Mouse (Mus musculus) liver, postnatal 0 days (tissue): ENCODE measurements around the gene Gm45713. TPM values are rescaled to one million over a fixed set of nuclear protein-coding genes. Genes with fewer than 3 reads are reported as not detected.

ENCODE experiments used
- ATAC-seq: fragments of 200-750 bp; cut with Nextera tagmentation; 2 replicates; pipeline ENCODE4 v1.8.0; 2017; ENCODE audit warnings: mild to moderate bottlenecking, moderate library complexity
- DNase-seq: peaks from one replicate; pipeline ENCODE4 v3.0.0-alpha.2; 2016
- H3K27ac ChIP-seq: fragments of 300-500 bp; sonication (generic); 2 replicates; pipeline ENCODE4 v1.5.1; 2014; ENCODE audit warnings: antibody characterized with exemption, moderate library complexity, mild to moderate bottlenecking, low read depth
- H3K27me3 ChIP-seq: fragments of 300-500 bp; sonication (generic); 2 replicates; pipeline ENCODE4 v1.6.1; 2014; ENCODE audit warnings: low read length, control low read depth, mixed read lengths; ENCODE audit not compliant: insufficient read depth
- H3K36me3 ChIP-seq: fragments of 300-500 bp; sonication (generic); replicated peaks from 2 replicates; pipeline ENCODE4 v1.6.1; 2014; ENCODE audit warnings: mild to moderate bottlenecking, control low read depth, low read length, moderate library complexity, mixed read lengths; ENCODE audit not compliant: insufficient read depth
- H3K4me1 ChIP-seq: fragments of 300-500 bp; sonication (generic); 2 replicates; pipeline ENCODE4 v1.6.1; 2014; ENCODE audit warnings: antibody characterized with exemption, mild to moderate bottlenecking, control low read depth; ENCODE audit not compliant: insufficient read depth
- H3K4me2 ChIP-seq: fragments of 300-500 bp; sonication (generic); 2 replicates; pipeline ENCODE4 v1.6.1; 2014; ENCODE audit warnings: low read depth, mild to moderate bottlenecking, low read length, moderate library complexity, mixed read lengths
- H3K4me3 ChIP-seq: fragments of 300-500 bp; sonication (generic); 2 replicates; pipeline ENCODE4 v1.5.1; 2014; ENCODE audit warnings: low read depth, low read length
- H3K9ac ChIP-seq: fragments of 300-500 bp; sonication (generic); replicated peaks from 2 replicates; pipeline ENCODE4 v1.6.1; 2014; ENCODE audit warnings: mild to moderate bottlenecking, moderate library complexity
- H3K9me3 ChIP-seq: fragments of 300-500 bp; sonication (generic); 2 replicates; pipeline ENCODE4 v1.6.1; 2016; ENCODE audit warnings: mild to moderate bottlenecking, control low read depth, low read length, mixed read lengths
- CTCF ChIP-seq: sonication (generic); IDR thresholded peaks from 2 replicates; pipeline ENCODE4 v1.5.1; 2016; ENCODE audit warnings: antibody characterized with exemption, low read depth
- EP300 ChIP-seq: IDR thresholded peaks from 2 replicates; pipeline ENCODE4 v1.6.1; 2016; ENCODE audit warnings: antibody characterized with exemption, low read depth, mild to moderate bottlenecking
- WGBS: fragments of 180-500 bp; shearing (Covaris S2); extraction: QIAGEN DNeasy Blood & Tissue Kit; methylation state at CpG from one replicate; pipeline ENCODE4 v1.1.7; 2014; ENCODE audit not compliant: insufficient replicate concordance; 5-methylcytosine and 5-hydroxymethylcytosine counted together
- polyA plus RNA-seq: library from polyadenylated mRNA; unstranded; fragments of >200 nt; fragmentation: Nextera tagmentation; extraction: Ambion mirVana; gene quantifications from 2 replicates; pipeline ENCODE4 v1.2.1, GENCODE M21; 2015

The Gm45713 gene
- polyA plus RNA-seq, 1 experiment from 2014 or later, result 0.70 TPM

DNA sequence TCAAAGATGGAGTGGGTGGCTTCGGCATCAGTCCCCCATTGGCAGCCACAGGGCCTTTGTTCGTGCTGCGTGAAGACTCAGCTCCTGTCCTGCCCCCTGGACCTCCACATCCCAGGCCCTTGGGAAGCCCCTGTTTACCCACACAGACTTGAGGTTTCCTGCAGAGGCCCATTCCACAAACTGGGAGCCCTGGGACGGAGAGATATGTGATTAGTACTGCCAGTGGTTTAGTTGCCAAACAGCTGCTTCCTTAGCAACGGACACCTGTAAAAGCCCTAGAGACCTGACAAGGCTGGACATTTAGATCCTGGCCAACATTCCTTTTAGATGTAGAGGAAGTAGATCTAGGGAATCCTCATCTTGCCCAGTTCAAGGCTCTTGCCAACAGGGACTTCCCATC is 5.9 kb upstream of the Gm45713 start:
- Histone ChIP-seq H3K27me3 (no peaks in the 10 kb centered on the region), H3K4me3 (no peak overlapping the region), H3K4me1 (peaks cover 10% of the 10 kb centered on the region), H3K9me3 (no peaks in the 10 kb centered on the region), H3K4me2 (no peak overlapping the region), H3K9ac (no peak overlapping the region), H3K27ac (no peak overlapping the region), H3K36me3 (peaks cover 42% of the 10 kb centered on the region)
- WGBS, result 81% methylated on average over 5 of the region's 5 CpGs
- no peak for DNase-seq
- no peak for ATAC-seq
- TF ChIP-seq EP300 (no peak), CTCF (no peak)

DNA sequence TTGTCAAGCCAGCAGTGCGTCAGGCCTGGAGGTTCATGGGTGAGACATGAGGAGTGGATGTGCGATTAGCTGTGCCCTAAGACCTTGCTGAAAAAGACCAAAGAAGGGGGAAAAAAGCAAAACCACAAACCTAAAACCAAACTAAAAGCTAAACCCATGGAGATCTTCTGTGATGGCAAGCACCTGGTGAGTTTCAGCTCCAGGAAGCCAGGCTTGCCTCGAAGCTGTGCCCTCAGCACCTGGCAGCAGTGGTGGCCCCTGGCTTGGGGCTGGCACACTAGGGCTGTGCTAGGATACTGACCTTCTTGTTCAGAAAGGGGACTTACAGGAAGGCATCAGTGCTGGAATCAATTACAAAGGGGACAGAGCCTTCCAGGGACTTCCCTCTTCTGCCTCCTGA is 5.3 kb upstream of the Gm45713 start:
- Histone ChIP-seq H3K9me3 (no peaks in the 10 kb centered on the region), H3K27me3 (no peaks in the 10 kb centered on the region), H3K4me1 (peaks cover 14% of the 10 kb centered on the region), H3K4me3 (no peak overlapping the region), H3K36me3 (peaks cover 38% of the 10 kb centered on the region), H3K27ac (no peak overlapping the region), H3K4me2 (no peak overlapping the region), H3K9ac (no peak overlapping the region)
- no peak for ATAC-seq
- DNase-seq, result no peak
- WGBS, result 76% methylated on average over 3 of the region's 3 CpGs
- TF ChIP-seq CTCF, result no peak
- no peak for TF ChIP-seq EP300

DNA sequence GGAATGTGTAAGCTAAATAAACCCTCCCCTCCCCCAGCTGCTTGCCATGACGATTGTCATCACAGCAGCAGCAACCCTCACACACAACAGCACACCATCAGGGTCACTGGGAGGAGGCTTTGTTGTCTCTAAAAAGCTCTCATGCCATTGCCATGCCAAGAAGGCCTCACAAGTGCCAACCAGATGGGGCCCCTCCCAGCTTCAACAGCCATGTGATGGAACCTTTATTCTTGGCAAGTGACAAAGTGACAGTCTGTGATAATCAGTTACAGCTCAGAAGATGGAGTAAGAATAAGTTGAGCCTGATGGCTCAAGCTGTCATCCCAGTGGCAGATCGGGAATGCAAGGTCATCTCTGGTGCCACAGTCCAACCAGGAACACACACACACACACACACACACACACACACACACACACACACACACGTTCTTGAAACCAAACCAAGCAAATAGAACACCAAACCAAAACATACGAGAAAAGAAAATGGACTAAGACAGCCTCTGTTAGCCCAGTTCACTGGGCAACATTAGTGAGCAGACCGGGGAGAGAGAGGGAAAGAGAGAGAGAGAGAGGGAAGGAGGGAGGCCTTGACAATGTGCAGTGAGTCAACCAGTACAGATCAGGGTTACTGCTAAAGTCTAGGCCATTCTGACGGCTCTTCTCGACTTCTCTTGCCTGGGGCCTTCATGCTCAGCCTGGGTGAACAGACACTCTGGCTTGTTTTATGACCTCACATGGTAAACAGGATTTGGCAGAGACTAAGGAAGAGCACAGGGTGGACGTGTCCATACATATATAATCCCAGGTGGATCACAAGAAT is 4.1 kb upstream of the Gm45713 start:
- no peak for DNase-seq
- H3K36me3 ChIP-seq, result peaks cover 27% of the 10 kb centered on the region
- no peak overlapping the region for H3K4me2 ChIP-seq
- peaks cover 20% of the 10 kb centered on the region for H3K4me1 ChIP-seq
- no peak overlapping the region for H3K4me3 ChIP-seq
- no peak overlapping the region for H3K27ac ChIP-seq
- 61% methylated on average over 8 of the region's 8 CpGs for WGBS
- no peak for ATAC-seq
- TF ChIP-seq CTCF, result no peak
- TF ChIP-seq EP300, result no peak
- H3K9ac ChIP-seq, result no peak overlapping the region
- H3K9me3 ChIP-seq, result no peaks in the 10 kb centered on the region
- no peaks in the 10 kb centered on the region for H3K27me3 ChIP-seq

DNA sequence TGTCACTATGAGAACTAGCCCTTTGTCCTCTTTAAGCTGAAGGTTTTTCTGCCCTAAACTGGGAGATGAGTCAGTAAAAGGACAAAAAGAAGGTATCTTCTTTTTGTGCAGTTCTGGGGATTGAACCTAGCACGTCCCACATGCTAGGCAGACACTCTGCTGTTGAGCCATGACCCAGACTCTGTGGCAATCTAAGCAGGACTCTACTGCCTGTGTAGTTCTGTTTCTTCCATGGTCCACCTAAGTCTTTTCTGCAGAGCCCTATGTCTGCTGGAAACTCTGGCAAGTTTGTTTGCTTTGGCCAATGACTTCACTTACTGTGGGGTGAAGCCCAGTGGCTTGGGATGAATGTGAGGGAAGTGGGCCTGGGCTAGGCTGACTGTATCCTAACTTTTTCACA is 2.4 kb upstream of the Gm45713 start:
- peaks cover 11% of the 10 kb centered on the region; the same call in 1 of the 2 replicates for H3K36me3 ChIP-seq
- no peak overlapping the region for H3K4me2 ChIP-seq
- H3K4me1 ChIP-seq, result peaks cover 23% of the 10 kb centered on the region
- H3K9me3 ChIP-seq, result no peaks in the 10 kb centered on the region
- H3K4me3 ChIP-seq, result no peak overlapping the region
- no peak for ATAC-seq
- H3K27ac ChIP-seq, result no peak overlapping the region
- WGBS, result 48% methylated on average over 1 of the region's 1 CpGs
- DNase-seq, result no peak
- H3K9ac ChIP-seq, result no peak overlapping the region
- H3K27me3 ChIP-seq, result no peaks in the 10 kb centered on the region
- TF ChIP-seq CTCF (no peak), EP300 (no peak)

- Histone ChIP-seq H3K4me3 (no peak overlapping the region), H3K27ac (peak overlapping the region; percentile 45), H3K27me3 (no peaks in the 10 kb centered on the region), H3K9ac (no peak overlapping the region), H3K4me1 (peaks cover 23% of the 10 kb centered on the region), H3K36me3 (peaks cover 9% of the 10 kb centered on the region; the same call in 1 of the 2 replicates), H3K9me3 (no peaks in the 10 kb centered on the region), H3K4me2 (0 out of 2 replicates have a peak overlapping the region, but pooled peaks have one; percentile 30)
- WGBS, result 30% methylated on average over 12 of the region's 12 CpGs
- TF ChIP-seq CTCF, result no peak
- TF ChIP-seq EP300, result peak; percentile 64
- peak; percentile 49 for ATAC-seq
- no peak for DNase-seq
Measured at GRCm38 (mm10) chr7:45137171-45138006, 1.4 kb upstream of the Gm45713 start.

DNA sequence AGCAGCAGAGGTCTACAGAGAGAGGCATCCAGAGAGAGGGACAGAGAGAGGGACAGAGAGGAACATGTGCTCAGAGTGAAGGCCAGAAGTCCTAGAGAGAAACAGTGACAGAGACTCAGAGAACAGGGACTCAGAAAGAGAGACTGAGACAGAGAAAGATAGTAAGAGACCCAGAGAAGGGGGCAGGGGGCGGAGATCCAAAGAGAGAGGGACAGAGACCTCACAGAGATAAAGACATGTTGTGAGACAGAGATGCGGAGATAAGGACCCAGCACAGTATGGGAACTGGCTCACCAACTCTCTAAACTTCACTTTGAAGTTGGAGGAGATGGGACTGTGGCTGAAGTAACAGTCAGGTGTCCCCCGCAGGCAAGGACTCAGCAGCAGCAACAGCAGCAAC is 661 bp downstream of the Gm45713 start:
- no peaks in the 10 kb centered on the region for H3K27me3 ChIP-seq
- TF ChIP-seq CTCF (no peak), EP300 (no peak)
- H3K36me3 ChIP-seq, result no peaks in the 10 kb centered on the region
- H3K27ac ChIP-seq, result peak overlapping the region; percentile 64; the same call in 1 of the 2 replicates
- peaks cover 23% of the 10 kb centered on the region for H3K4me1 ChIP-seq
- DNase-seq (no peak), ATAC-seq (no peak)
- H3K4me3 ChIP-seq, result peak overlapping the region; percentile 73
- no peaks in the 10 kb centered on the region for H3K9me3 ChIP-seq
- 45% methylated on average over 3 of the region's 3 CpGs for WGBS
- peak overlapping the region; percentile 94 for H3K4me2 ChIP-seq
- peak overlapping the region; percentile 76 for H3K9ac ChIP-seq
